Mouse (Mus musculus) urinary bladder, adult 18-20 months (tissue): Measurements from ENCODE around the gene Syn3.
A peak's percentile ranks its signal among the peaks of the same experiment; 100 is the strongest.

Experiments
- DNase-seq, 2 experiments: peaks; one replicate each; pipeline ENCODE4 v3.0.0; 2022; ENCODE audit warnings: low spot score in 2 of 2, mixed read lengths in 2 of 2

Gene Syn3

DNA sequence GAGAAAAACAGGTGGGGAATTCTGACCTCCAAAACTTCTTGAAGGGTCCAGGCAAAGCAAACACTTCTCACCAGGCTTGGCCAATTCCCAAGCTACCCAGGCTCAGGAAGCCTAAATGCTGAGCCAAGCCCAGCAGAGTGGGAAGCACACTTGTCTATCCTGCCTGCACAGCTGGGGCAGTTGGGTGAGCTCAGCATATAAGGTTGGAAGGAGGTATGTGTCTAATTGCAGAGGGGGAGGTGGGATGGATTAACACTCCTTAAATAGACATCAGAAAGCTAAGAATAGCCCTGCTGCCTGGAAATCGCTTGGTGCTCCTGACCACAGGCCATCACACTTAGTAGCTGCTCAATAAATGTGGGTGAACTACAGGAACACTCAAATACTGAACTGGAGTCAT, 185.2 kb downstream of the Syn3 start:
- DNase-seq: no peak

DNA sequence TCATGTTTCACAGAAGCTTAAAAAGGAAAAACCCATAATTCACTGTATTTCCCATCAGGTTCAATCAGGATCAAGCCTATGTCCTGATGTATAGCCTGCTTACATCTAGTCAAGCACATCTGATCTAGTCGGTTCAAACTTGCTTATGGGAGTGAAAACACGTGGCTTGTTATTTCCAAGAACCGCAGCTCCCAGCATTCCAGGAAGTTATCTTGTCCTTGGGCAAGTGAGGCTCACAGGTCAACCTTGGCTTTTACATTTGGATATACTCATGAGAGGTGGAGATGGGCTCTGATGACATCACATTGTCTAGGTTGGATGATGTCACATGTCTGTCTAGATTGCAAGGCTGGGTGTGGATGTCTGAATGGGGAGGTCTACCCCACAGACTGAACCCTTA, 185.7 kb downstream of the Syn3 start:
- no peak for DNase-seq

GRCm38 (mm10) chr10:86310527-86310926, 188.2 kb downstream of the Syn3 start:
- peak in 1 of 2 experiments; percentile 62 for DNase-seq

GRCm38 (mm10) chr10:86307235-86307634, 191.5 kb downstream of the Syn3 start:
- DNase-seq: no peak

- DNase-seq: no peak
These were observed 194.1 kb downstream of the Syn3 start for GRCm38 (mm10) chr10:86304583-86304982.

- DNase-seq: no peak
These were observed 195.2 kb downstream of the Syn3 start for GRCm38 (mm10) chr10:86303495-86303876.

DNA sequence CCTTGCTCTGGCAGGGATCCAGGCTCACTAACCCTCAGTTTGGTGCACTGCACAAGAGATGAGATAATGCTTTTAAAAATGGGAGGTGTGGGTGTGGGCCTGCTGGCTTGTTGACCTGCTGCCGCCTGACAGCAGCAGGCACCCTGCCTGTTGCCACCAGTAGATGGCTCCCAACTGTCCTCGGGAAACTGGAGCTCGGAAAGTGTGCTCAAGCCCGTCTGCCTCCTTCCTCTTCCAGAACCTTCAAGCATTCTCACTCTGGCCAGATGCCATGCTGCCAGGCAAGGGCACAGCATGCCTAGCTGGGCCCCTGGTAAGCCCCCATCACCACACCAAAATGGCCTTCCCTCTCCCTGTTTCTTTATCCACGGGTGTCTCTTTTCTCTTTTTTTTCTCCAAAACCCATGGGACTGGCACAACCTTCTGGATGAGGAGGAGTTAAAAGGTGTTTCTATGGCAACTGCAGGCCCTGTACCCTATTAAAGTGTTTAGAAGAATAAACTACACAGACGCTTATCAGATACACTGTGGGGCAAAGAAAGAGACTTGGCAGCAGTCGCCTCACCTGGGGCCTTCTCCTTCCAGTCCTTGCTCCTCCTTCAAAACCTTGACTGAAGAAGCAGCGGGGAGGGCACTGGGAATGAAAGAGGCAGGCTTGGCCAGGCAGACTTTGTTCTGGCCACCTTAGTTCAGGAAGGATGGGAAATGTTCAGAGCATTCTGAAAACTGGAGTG, 195.8 kb downstream of the Syn3 start:
- peak in 1 of 2 experiments; percentile 71 for DNase-seq

- no peak for DNase-seq
These were observed 196.4 kb downstream of the Syn3 start for GRCm38 (mm10) chr10:86302318-86302648.

DNA sequence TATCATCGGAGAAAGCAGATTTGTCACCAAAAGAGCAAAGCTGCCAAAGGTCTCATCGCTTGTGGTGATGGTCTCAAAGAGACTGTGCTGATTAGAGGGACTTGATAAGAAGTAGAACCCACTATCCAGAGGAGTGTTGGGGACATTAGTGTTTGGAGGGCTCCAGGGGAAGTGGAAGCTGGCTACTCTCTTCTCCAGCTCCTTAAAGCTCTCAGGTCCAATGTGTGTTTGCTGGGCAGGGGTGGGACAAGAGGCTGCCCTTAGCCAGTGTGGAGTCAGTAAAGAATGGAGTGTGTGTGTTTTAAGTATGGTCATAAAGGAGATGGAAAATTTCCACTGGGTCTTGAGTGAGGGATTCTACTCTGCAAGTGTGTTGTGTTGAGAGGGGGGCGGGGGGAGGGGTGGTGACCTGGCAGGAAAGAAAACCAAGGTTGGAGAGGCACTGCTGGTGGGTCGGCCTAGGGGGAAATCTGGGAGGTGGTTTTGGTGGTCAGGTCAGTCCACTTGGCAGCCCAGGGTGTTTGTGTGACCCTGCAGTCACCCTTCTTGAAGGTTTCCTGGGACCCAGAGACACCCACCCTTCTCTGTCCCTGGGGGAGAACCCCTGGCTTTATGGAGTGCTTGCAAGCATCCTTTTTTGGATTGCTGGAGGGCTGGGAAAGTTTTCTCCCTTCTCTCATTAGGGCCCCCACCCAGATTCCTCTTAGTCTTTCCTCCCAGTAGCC, 196.9 kb downstream of the Syn3 start:
- no peak for DNase-seq

- no peak for DNase-seq
These were observed 197.6 kb downstream of the Syn3 start for GRCm38 (mm10) chr10:86301117-86301490.

DNA sequence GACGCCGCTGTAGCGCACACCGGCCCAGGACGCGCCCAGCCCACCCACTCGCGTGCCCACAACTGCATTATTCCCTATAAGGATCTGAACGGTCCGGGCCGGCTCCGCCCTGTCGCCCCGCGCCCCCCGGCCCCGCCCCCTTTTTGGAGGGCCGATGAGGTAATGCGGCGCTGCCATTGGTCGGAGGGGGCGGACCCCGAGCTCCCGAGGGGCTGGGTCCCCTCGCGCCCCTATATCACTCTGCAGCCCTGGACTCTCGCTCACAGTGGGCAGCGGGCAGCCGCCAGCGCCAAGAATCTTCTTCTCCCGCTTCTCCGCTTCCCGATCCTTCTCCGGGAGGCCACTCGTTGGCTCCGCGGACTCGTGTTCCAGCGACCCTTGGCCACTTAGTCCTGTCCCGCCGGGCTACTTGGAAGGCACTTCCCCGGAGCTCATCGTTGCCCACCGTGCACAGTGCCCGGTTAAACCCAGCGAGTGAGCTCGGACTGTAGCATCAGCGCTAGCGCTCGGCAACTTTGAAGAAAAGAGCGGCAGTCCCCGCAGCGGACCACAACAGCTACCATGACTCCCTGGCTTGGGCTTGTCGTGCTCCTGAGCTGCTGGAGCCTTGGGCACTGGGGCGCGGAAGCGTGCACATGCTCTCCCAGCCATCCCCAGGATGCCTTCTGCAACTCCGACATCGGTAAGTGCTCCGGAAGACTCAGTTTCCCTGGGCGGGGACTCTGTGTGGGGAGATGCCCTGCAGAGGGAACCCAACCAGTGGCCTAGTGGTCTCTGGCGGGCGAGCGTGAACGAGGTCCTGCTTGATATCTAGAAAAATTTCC, 198.2 kb downstream of the Syn3 start, which contains the start of gene Timp3:
TSS of gene Timp3 (plus strand) at position 80 of the 824 bp plus-strand sequence.
- DNase-seq: peak in 1 of 2 experiments; percentile 65

- DNase-seq: no peak
These were observed 198.9 kb downstream of the Syn3 start for GRCm38 (mm10) chr10:86299795-86300194.

DNA sequence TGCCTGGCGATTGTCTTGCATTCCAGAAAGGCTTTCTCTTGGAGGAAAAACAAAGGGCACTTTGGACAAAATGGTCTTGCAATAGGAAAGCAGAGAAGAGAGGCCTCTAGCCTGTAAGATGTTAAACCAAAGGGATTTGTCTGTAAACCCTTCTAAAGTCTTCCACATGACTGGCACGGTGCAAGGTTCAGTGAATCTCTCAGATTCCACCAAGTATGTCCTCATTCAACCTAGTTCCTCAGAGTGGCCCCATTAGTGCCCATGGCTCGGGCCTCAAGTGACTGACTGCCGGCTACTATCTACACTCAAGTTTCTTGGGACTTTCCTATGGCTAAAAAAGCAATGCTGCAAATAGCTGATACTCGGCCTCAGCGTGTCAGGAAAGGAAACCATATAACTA, 200.4 kb downstream of the Syn3 start:
- no peak for DNase-seq

DNA sequence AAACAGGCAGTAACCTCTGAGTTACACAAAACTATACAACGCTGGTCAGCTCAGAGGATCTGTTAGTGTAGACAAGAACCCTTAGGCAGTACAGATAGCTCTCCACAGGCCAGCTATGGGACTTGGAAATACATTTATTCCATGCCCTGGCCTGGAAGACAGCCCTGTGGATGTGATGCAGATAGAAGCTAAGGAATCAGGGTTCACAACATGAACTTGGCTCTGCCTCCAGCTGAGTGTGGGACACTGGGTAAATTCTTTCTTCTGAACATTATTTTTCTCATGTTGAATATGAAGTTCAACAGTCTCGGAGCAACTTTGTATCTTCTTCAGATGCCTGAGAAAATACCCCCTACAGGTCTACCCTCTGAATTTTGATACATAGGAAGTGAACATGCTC, 201.4 kb downstream of the Syn3 start:
- DNase-seq: no peak

DNA sequence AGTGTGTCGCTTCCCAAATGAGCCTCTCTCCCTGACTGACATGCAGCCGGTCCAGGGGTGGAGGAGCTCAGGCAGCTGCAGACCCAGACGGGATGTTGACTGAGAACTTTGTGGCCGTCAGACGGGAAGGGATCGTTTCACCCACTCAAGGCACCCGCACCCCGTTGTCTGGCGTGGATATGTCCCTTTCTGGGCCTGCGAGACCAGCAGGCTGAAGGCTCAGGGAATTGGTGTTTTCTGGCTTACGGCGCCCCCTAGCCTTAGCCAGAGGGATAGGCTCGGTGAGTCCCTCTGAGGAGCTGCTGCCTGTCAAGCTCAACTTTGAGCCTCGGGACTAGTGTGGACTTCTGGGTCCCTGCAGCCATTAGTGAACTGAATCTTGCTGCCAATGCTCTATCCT, 202.6 kb downstream of the Syn3 start:
- peak; percentile 61 to 71 for DNase-seq

- DNase-seq: no peak
These were observed 203.1 kb downstream of the Syn3 start for GRCm38 (mm10) chr10:86295454-86296098.

DNA sequence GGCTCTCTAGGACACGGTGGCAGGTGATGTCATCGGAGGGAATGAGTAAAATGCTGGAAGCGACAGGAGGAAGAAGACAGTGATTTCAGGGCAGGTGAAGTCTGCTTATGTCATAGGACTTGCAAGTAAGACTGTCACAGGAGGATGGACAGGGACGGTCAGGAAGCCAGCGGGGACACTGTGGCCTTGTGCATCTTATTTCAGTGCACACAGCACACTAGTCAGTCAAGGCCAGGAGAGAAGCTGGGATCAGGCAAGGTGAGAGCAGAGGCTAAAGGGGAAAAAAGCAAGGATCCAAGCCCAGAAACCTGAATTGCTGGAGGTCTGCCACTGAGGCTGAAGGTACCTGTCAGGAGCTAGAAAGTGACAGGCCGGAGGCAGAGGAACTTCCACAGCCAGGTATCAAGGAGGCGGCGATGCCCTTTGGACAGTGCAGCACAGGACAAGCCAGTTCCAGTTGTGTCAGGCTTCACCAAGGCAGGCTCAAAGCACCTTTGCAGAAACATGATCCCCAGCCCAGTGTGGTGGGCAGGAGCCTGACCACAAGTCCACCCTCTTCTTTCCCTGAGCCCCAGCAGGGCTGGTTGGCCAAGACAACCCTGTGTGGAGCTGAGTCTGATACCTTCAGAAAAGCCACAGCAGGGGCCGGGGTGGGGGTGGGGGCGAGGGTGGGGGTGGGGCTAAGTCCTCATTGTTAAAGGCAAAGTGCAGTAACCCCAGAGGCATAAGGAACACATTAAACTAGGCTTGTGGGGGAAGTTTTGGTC, 203.9 kb downstream of the Syn3 start:
- DNase-seq: no peak

GRCm38 (mm10) chr10:86293880-86294279, 204.8 kb downstream of the Syn3 start:
- no peak for DNase-seq

GRCm38 (mm10) chr10:86290109-86290771, 208.5 kb downstream of the Syn3 start:
- no peak for DNase-seq

DNA sequence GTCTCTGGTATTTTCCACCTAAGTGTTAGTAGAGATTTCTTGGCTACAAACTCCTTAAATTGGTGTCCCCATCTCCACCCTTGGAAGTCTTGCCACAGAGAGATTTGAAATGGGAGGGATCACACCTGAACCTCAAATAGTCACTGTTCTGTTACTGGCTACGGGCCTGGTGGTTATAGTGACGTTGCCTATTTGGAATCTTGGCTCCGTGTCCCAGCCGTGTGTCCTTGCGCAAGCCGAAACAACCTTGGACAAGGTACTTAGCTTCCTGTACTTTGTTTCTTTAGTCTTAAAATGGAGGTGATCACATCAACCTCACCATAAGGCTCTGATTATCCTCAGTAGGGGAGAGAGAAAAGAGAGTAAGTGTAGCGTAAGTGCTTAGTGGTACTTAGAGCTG, 212.2 kb downstream of the Syn3 start:
- no peak for DNase-seq

DNA sequence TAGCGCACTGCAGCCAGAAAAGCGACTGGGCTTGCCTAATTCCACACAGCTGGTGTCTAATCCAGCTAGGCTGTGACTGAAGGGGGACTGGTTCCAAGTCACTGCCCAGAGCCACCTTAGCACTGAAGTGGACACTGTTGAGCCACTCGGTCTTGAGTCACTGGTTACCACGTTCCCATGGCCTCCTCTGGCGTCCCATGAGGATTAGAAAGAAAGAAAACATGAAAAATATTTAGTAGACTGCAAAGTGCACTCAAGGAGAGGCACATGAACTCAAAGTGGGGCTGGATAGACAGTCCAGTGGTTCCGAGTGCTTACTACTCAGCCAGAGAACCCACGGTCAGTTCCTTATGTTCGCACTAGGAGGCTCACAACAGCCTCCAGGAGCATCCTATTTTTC, 217.5 kb downstream of the Syn3 start:
- DNase-seq: no peak
